Mouse (Mus musculus): ENCODE measurements at regions not wholly inside any gene's neighbourhood (a gene's known extent, or its start where the extent isn't known, plus 50 kb on each side); places are given as distances from the start of the nearest gene placed in this dataset.

DNA sequence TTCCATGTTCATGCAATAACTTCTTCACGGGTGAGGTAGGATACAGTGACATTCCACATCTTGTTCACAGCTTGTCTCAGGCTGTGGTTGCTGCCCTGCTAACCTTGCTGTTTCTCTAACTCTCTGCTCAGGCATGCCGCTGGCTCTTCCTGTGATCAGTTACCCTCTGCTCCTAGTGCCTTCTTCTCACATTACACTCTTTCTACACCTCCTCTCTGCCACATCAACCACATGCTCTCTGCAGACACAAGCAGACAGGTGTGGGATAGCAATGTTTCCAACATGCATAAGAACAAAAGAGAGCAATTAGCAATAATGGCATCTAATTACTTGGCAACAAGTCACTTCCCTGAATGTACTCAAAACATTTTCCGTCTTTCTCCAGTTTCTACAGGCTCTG is 128.7 kb downstream of the Nfkbiz start:
- H3K36me3 ChIP-seq (ENCODE audit: control insufficient read depth, insufficient read depth, low read length) = no peaks in the 10 kb centered on the region
- no peak overlapping the region for H3K4me3 ChIP-seq (ENCODE audit: low read depth, low read length)
- H3K9me3 ChIP-seq (ENCODE audit: control insufficient read depth, low read length) = no peaks in the 10 kb centered on the region
- 57% methylated on average over 3 of the region's 3 CpGs for WGBS
- ATAC-seq (ENCODE audit: low read depth) = no peak
- no peak overlapping the region for H3K4me2 ChIP-seq (ENCODE audit: low read depth, low read length)
- H3K27ac ChIP-seq (ENCODE audit: low read depth, low read length) = no peak overlapping the region
- H3K9ac ChIP-seq (replicated peaks; ENCODE audit: low read depth, low read length) = no peak overlapping the region
- no peaks in the 10 kb centered on the region for H3K4me1 ChIP-seq (ENCODE audit: control insufficient read depth, insufficient read depth, low read length)
- no peaks in the 10 kb centered on the region for H3K27me3 ChIP-seq (ENCODE audit: control insufficient read depth, insufficient read depth, low read length)

DNA sequence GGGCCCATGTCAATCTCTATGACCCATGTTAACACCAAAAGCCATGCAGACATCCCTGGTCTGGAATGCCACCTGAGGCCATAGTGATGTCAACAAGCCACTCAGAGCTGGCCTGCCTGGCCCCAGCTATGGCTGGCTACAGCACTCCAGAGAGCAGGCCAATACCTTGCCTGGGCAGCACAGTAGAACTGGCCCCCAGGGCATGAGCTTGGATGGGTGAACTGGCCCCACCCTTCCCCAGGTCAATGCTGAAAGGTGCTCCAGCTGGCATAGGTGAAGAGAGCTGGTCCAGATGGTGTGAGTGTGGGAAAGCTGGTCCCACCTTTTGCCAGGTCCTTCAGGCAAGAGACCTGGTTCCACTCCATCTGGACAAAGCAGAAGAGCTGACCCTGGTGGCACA is 132.2 kb downstream of the Nfkbiz start:
- no peak overlapping the region for H3K27ac ChIP-seq (ENCODE audit: low read depth, low read length)
- H3K4me2 ChIP-seq (ENCODE audit: low read depth, low read length) = no peak overlapping the region
- no peak for ATAC-seq (ENCODE audit: low read depth)

DNA sequence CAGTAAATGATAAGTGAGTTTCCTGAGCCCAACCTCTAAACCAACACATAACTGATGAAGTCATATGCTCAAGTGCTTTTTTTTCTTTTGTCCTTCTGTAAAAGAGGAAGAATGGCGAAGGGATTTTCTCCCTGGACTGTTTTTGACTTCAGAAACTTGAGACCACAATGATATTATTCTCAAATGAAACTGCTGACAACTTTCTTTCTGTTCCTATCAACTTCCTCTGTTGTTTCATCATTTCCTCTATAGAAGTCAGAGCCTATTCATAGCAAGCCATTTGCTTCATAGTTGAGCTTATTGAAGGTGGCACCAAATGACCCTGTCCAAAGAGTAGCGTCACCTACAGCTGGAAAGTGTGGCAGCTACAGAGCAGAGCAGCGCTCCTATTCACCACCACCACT is 140.2 kb downstream of the Nfkbiz start:
- WGBS = 88% methylated on average over 3 of the region's 3 CpGs
- no peaks in the 10 kb centered on the region for H3K27me3 ChIP-seq (ENCODE audit: control insufficient read depth, insufficient read depth, low read length)
- H3K4me1 ChIP-seq (ENCODE audit: control insufficient read depth, insufficient read depth, low read length) = no peaks in the 10 kb centered on the region
- H3K27ac ChIP-seq (ENCODE audit: low read depth, low read length) = no peak overlapping the region
- H3K36me3 ChIP-seq (ENCODE audit: control insufficient read depth, insufficient read depth, low read length) = no peaks in the 10 kb centered on the region
- H3K9me3 ChIP-seq (ENCODE audit: control insufficient read depth, low read length) = no peaks in the 10 kb centered on the region
- H3K9ac ChIP-seq (replicated peaks; ENCODE audit: low read depth, low read length) = no peak overlapping the region
- no peak overlapping the region for H3K4me2 ChIP-seq (ENCODE audit: low read depth, low read length)
- no peak overlapping the region for H3K4me3 ChIP-seq (ENCODE audit: low read depth, low read length)
- no peak for ATAC-seq (ENCODE audit: low read depth)

More for the DNA sequence above, 132.2 kb downstream of the Nfkbiz start:
- no peak overlapping the region for H3K4me3 ChIP-seq (ENCODE audit: low read depth, low read length)
- no peaks in the 10 kb centered on the region for H3K36me3 ChIP-seq (ENCODE audit: control insufficient read depth, insufficient read depth, low read length)
- no peaks in the 10 kb centered on the region for H3K27me3 ChIP-seq (ENCODE audit: control insufficient read depth, insufficient read depth, low read length)
- no peaks in the 10 kb centered on the region for H3K9me3 ChIP-seq (ENCODE audit: control insufficient read depth, low read length)
- H3K4me1 ChIP-seq (ENCODE audit: control insufficient read depth, insufficient read depth, low read length) = no peaks in the 10 kb centered on the region
- H3K9ac ChIP-seq (replicated peaks; ENCODE audit: low read depth, low read length) = no peak overlapping the region

DNA sequence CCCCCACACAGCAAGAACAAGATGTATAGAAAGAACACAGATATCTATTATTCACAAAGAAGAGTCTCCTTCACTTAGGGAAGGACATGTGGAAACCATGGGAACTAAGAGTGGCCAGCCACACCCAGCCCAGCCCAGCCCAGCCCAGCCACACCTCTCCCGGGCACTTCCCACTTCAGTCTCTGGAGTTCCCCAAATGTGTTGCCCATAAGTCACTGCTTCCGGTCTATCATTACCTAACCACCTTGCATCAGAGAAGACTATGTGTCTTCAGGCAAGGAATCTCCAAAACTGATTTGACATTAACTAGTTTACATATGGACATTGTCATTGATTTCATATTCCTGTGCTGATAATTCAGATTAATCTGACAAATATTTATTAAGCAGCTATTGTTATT is 147.6 kb downstream of the Nfkbiz start:
- Histone ChIP-seq H3K9ac (replicated peaks; ENCODE audit: low read depth, low read length) (no peak overlapping the region), H3K36me3 (ENCODE audit: control insufficient read depth, insufficient read depth, low read length) (no peaks in the 10 kb centered on the region), H3K4me3 (ENCODE audit: low read depth, low read length) (no peak overlapping the region), H3K27me3 (ENCODE audit: control insufficient read depth, insufficient read depth, low read length) (no peaks in the 10 kb centered on the region), H3K4me1 (ENCODE audit: control insufficient read depth, insufficient read depth, low read length) (no peaks in the 10 kb centered on the region), H3K9me3 (ENCODE audit: control insufficient read depth, low read length) (no peaks in the 10 kb centered on the region), H3K4me2 (ENCODE audit: low read depth, low read length) (no peak overlapping the region), H3K27ac (ENCODE audit: low read depth, low read length) (no peak overlapping the region)
- ATAC-seq (ENCODE audit: low read depth) = no peak
- 88% methylated on average over 2 of the region's 2 CpGs for WGBS

DNA sequence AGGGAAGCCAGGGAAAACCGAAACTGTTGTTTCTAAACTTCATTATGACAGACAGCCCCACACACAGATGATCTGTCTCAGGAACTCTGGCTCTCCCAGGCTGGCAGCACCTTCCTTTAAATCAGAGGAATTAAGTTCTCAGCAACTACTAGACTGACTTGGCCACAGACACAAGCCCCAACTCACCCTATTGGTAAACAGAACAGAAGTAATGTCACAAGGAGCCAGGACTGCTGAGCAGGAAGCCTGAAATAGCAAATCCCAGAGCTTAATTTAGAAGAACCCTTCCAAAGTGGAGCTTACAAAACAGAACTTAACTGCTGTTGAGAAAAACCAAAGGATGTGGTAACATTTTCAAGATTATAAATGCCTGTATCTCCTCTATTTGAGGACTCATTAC is 174.8 kb downstream of the Nfkbiz start:
- 97% methylated on average over 1 of the region's 1 CpGs for WGBS
- H3K27ac ChIP-seq (ENCODE audit: low read depth, low read length) = no peak overlapping the region
- no peak for ATAC-seq (ENCODE audit: low read depth)
- no peaks in the 10 kb centered on the region for H3K9me3 ChIP-seq (ENCODE audit: control insufficient read depth, low read length)
- H3K4me1 ChIP-seq (ENCODE audit: control insufficient read depth, insufficient read depth, low read length) = no peaks in the 10 kb centered on the region
- no peaks in the 10 kb centered on the region for H3K27me3 ChIP-seq (ENCODE audit: control insufficient read depth, insufficient read depth, low read length)
- no peak overlapping the region for H3K4me2 ChIP-seq (ENCODE audit: low read depth, low read length)
- H3K4me3 ChIP-seq (ENCODE audit: low read depth, low read length) = no peak overlapping the region
- H3K9ac ChIP-seq (replicated peaks; ENCODE audit: low read depth, low read length) = no peak overlapping the region
- H3K36me3 ChIP-seq (ENCODE audit: control insufficient read depth, insufficient read depth, low read length) = no peaks in the 10 kb centered on the region

DNA sequence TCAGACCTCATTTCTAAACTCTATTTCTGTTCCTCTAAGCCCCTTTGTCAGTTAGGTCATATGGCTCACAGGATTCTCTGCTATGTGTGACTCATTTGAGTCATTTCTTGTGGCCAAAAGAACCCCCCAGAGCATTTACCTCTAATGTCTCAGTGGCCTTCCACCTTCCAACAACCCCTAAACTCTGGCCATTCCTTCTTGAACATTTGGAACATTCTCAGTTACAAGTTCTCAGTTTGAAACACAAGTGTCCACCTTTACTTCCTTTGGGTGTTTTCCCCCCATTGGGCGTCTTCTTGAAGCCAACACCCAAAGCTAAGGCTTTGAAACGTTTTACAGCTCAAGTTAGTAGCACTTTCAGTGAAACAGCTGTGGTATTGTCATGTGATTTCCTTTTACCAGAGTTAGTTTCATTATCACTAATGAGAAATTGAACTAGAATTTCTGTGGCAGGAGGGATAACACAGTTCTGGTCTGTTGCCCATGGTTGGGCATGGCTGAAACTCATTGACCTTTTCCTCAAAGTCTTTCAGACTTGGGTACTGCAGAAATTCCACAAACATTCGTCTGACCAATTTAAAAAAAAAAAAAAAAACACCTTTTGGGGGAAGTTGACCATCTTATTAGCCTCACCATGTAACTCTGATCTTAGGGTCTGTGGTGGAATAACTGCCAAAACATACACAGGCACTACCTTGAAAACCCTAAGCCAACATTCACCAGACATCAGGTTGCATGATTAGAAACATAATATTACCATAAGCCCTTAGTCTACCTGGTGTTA is 201.8 kb downstream of the Nfkbiz start:
- H3K9me3 ChIP-seq (ENCODE audit: control insufficient read depth, low read length) = no peaks in the 10 kb centered on the region
- ATAC-seq (ENCODE audit: low read depth) = no peak
- H3K27me3 ChIP-seq (ENCODE audit: control insufficient read depth, insufficient read depth, low read length) = no peaks in the 10 kb centered on the region
- H3K4me3 ChIP-seq (ENCODE audit: low read depth, low read length) = no peak overlapping the region
- WGBS = 68% methylated on average over 3 of the region's 3 CpGs
- no peak overlapping the region for H3K4me2 ChIP-seq (ENCODE audit: low read depth, low read length)
- no peak overlapping the region for H3K9ac ChIP-seq (replicated peaks; ENCODE audit: low read depth, low read length)
- H3K36me3 ChIP-seq (ENCODE audit: control insufficient read depth, insufficient read depth, low read length) = no peaks in the 10 kb centered on the region
- H3K27ac ChIP-seq (ENCODE audit: low read depth, low read length) = no peak overlapping the region
- no peaks in the 10 kb centered on the region for H3K4me1 ChIP-seq (ENCODE audit: control insufficient read depth, insufficient read depth, low read length)

DNA sequence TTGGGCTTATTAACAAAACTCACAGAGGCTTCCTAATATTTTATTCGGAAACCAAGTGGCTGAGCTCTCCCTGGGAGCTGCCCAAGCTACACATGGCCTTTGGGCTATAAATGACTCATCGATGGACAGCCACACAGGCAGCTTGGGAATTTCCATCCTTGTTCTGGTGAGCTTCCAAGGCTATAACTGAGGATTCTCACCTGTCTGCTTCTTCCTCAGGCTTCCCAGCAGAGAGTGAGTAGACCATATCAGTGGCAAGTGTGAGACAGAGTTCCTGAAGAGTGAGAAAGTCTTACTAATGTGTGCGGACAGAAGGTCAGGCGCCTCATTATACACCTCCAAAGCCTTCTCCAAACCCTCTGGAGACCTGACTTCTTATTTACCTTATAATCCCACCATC is 202.5 kb downstream of the Nfkbiz start:
- H3K36me3 ChIP-seq (ENCODE audit: control insufficient read depth, insufficient read depth, low read length) = no peaks in the 10 kb centered on the region
- no peak overlapping the region for H3K4me3 ChIP-seq (ENCODE audit: low read depth, low read length)
- no peak for ATAC-seq (ENCODE audit: low read depth)
- no peak overlapping the region for H3K27ac ChIP-seq (ENCODE audit: low read depth, low read length)
- WGBS = 88% methylated on average over 4 of the region's 4 CpGs
- no peaks in the 10 kb centered on the region for H3K9me3 ChIP-seq (ENCODE audit: control insufficient read depth, low read length)
- no peak overlapping the region for H3K4me2 ChIP-seq (ENCODE audit: low read depth, low read length)
- H3K4me1 ChIP-seq (ENCODE audit: control insufficient read depth, insufficient read depth, low read length) = no peaks in the 10 kb centered on the region
- no peaks in the 10 kb centered on the region for H3K27me3 ChIP-seq (ENCODE audit: control insufficient read depth, insufficient read depth, low read length)
- no peak overlapping the region for H3K9ac ChIP-seq (replicated peaks; ENCODE audit: low read depth, low read length)

DNA sequence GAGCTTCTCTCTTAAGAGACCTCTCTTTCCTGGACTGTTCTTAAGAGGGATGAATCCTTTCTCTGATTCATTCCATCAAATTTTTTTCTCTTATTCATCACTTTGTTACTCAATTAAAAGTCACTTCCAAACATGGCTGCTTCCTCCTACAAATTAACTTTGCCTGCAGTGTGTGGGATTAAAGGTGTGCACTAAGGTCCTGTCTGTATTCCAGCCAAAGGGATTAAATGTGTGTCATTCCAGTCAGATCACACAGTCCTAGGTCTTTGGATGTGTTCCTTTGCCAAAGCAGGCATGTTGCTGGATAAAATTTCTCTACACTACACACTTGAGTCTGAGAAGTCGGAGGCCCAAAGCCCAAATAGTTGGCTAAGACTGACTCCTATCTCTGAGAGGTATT is 204.0 kb downstream of the Nfkbiz start:
- 91% methylated on average over 1 of the region's 1 CpGs for WGBS
- H3K4me2 ChIP-seq (ENCODE audit: low read depth, low read length) = no peak overlapping the region
- no peaks in the 10 kb centered on the region for H3K27me3 ChIP-seq (ENCODE audit: control insufficient read depth, insufficient read depth, low read length)
- H3K9ac ChIP-seq (replicated peaks; ENCODE audit: low read depth, low read length) = no peak overlapping the region
- no peaks in the 10 kb centered on the region for H3K4me1 ChIP-seq (ENCODE audit: control insufficient read depth, insufficient read depth, low read length)
- no peaks in the 10 kb centered on the region for H3K36me3 ChIP-seq (ENCODE audit: control insufficient read depth, insufficient read depth, low read length)
- no peak overlapping the region for H3K4me3 ChIP-seq (ENCODE audit: low read depth, low read length)
- no peak for ATAC-seq (ENCODE audit: low read depth)
- H3K27ac ChIP-seq (ENCODE audit: low read depth, low read length) = no peak overlapping the region
- no peaks in the 10 kb centered on the region for H3K9me3 ChIP-seq (ENCODE audit: control insufficient read depth, low read length)

DNA sequence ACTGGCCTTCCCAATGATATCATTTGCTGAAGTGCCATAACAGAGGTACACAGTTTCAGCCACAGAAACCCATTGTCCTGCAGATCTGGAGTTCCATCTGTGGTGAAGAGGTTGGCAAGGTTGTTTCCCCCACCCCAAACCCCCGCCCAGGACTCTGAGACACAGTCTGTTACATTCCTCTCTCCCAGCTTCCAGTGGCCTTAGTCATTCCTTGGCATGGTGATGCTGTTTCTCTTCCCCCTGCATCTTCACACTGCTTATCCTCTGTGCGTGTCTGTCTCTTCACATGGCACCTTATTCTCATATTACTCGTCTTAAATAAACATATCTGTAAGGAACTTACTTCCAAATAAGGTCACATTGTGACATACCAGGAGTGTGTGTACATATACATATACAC is 206.5 kb downstream of the Nfkbiz start:
- WGBS = 92% methylated on average over 3 of the region's 3 CpGs
- no peaks in the 10 kb centered on the region for H3K36me3 ChIP-seq (ENCODE audit: control insufficient read depth, insufficient read depth, low read length)

More for the DNA sequence above, 206.5 kb downstream of the Nfkbiz start:
- no peak overlapping the region for H3K4me2 ChIP-seq (ENCODE audit: low read depth, low read length)
- no peak for ATAC-seq (ENCODE audit: low read depth)
- H3K9ac ChIP-seq (replicated peaks; ENCODE audit: low read depth, low read length) = no peak overlapping the region
- H3K27me3 ChIP-seq (ENCODE audit: control insufficient read depth, insufficient read depth, low read length) = no peaks in the 10 kb centered on the region
- H3K4me1 ChIP-seq (ENCODE audit: control insufficient read depth, insufficient read depth, low read length) = no peaks in the 10 kb centered on the region
- H3K27ac ChIP-seq (ENCODE audit: low read depth, low read length) = no peak overlapping the region
- H3K4me3 ChIP-seq (ENCODE audit: low read depth, low read length) = no peak overlapping the region
- H3K9me3 ChIP-seq (ENCODE audit: control insufficient read depth, low read length) = no peaks in the 10 kb centered on the region
